Mouse (Mus musculus): ENCODE measurements around the gene Tigd2. TPM values are rescaled to one million over a fixed set of nuclear protein-coding genes. Genes with fewer than 3 reads are reported as not detected.
"Not testable (repeated sequence)": the region's sequence is repeated elsewhere in the genome, so short reads cannot be mapped to it uniquely, and the experiment has no call there.

Gene Tigd2
- total RNA-seq (2015; ENCODE audit: low replicate concordance): 1.5 and 3.8 TPM in 2 replicates
- total RNA-seq (2017; ENCODE audit: low replicate concordance): 4.9 and 5.6 TPM in 2 replicates

DNA sequence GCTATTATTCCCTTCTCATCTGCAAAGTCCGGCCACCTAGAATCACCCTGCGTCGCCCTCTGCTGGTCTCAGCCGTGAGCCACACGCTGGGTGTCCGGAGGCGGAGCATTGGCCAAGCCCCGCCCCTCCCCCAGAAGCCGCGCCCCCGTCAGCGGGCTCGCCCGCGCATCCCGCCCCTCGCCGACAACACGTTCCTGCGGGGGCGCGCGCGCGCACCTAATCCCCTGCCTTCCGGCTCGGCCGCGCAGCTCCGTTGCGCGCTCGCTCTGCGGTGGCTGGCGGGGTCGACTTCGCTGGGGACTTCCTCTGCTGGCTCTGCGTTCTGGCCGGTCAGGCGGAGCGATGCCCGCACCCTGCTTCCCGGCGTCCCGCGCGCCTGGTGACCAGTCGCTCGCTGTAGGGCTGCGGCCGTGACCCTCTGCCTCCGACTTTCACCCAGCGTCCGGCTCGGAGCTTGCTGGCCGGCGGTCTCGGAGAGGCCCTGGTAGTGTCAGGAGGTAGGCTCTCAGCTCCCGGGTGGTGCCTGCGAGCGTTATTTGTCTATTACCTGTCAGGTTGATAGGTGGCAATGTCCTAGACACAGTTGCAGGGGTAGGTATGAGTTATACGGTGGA lies at the start of gene Tigd2:
Gene Tigd2, plus strand, starts transcription at position 186 of the 614 bp plus-strand sequence.
- peak; percentile 98 for ATAC-seq (replicated peaks; ENCODE audit: low FRiP score, poor library complexity, severe bottlenecking)

DNA sequence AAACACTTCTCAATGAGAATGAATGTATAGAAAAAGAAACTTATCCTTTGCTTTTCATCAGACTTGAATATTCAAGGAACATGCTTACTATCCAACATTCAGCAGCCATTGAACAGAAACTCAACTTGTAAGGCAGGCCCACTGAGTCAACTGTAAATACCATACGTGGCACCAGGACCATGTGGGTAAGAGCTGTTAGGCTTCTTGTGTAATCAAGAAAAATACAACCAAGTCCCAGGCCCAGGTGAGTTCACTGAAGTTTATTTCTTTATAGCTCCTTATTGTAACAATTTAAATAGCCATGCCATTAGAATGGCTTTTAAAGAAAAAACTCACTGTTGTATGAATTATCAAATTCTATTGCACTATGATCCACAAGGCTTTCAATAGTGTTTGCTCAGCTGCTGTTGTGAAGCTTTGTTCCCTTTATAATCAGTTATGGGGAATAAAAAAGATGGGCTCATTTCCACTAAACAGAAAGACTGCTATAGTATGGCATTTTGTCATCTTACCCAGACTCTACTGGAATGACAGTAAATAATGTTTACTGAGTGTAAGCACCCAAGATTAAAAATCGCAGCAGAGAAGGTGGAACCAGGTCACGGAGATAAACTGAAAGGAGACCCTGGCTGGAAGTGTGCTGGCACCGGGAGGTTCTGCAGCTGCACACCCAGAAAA lies 46.7 kb upstream of the Tigd2 start:
- ATAC-seq (replicated peaks; ENCODE audit: low FRiP score, poor library complexity, severe bottlenecking): no peak

DNA sequence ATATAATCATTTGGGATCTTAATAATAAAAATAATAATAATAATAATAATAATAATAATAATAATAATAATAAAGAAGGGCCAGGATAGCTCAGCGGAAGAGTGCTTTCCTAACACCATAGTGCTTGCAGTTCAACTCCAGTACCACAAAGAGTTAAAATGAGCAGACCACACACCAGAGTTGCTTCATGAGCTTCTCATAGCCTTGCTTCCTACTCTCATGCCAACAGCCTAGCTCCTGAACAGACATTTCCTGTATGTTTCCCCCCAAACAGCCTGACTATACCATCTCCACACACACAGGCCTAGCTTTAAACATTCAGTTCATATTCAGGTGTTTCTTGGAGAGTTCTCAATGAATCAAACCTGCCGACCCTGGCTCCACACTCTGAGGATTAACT lies 45.8 kb upstream of the Tigd2 start:
- ATAC-seq (replicated peaks; ENCODE audit: low FRiP score, poor library complexity, severe bottlenecking): no peak

DNA sequence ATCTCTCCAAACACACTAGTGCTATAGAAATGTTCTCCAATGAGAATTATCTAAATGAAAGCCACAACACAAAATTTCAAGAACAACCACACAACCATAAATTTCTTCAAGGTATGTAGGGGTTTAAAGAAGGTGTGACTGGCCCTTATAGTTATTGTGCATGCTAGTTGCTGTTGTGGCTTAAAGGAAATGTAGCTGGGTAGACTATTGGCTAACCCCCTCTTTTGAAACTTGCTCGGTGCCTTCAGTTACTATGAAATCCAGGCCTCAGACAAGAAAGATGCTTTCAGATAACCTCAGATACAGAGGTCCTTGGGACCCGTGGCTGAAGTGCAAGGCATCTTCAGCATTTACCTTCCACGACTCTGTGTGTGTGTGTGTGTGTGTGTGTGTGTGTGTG lies 45.3 kb upstream of the Tigd2 start:
- ATAC-seq (replicated peaks; ENCODE audit: low FRiP score, poor library complexity, severe bottlenecking): no peak

DNA sequence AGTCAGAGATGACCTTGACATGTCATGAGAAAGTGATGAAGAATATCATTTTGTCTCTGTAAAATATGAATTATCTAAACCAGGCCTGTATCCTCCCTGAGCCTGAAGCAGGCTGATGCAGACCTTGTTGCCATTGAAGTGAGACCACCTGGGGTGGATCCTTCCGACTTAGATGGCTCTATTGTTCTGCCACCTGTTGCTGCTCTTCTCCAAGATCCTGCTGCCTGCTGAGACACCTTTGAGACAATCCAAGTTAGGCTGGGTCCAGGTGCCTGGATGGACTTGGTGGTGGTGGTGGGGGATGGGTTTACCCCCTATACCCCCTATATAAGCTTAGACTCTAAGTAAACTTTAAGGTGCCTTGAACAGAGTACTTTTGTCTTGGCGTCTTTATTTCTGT lies 39.7 kb upstream of the Tigd2 start:
- no peak for ATAC-seq (replicated peaks; ENCODE audit: low FRiP score, poor library complexity, severe bottlenecking)

DNA sequence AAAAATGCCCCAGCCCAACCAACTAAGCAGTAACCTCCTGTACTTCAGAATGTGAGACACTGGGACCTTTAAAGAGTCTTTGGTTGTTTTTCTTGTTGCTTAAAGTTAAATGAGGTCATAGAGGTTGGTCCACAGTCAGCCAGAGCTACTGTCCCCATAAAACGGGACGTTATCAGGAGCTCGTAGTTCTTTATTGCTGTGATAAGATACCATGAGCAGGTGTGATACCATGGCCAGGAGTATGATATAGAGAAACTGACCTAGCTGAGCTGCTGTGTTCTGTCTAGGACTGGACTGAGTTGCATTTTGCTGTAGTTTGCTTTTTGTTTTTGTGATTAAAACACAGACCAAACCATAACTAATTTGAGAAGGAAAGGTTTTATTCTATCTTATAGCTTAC lies 37.4 kb upstream of the Tigd2 start:
- no peak for ATAC-seq (replicated peaks; ENCODE audit: low FRiP score, poor library complexity, severe bottlenecking)

DNA sequence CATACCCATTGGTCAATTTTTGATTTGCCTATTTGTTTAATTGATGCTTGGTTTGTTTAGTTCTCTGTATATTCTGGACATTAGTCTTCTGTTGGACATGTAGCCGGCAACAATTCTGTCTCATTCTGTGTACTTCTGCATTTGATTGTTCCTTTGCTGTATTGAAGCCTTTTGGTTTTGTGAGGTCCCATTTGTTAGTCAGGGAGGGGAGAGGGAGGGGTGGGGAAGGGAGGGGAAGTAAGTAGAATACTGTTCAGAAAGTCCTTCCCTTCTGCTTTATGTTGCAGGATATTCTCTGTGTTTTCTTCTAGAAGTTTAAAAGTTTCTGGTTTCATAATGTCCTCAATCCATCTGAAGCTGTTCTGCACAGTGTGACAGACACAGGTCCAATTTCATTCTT lies 34.7 kb upstream of the Tigd2 start:
- no peak for ATAC-seq (replicated peaks; ENCODE audit: low FRiP score, poor library complexity, severe bottlenecking)

DNA sequence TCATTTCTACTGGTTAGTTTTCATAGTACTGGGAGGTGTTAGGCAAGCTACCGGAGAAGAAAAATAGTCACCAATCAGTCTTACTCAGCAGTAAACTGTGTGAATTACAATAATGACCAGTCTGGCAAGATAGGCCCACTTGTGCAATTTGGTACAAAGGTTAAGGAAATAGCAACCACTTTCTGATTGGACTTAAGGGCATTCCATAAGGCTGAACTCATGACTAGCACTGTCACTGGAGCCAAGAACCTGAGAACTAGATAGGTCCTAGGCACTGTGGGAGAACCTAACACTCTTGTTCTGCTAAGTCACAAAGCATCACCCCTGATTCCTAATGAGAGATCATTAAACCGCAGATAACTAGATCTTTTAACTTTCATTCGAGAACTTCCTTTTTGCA lies 30.6 kb upstream of the Tigd2 start:
- ATAC-seq (replicated peaks; ENCODE audit: low FRiP score, poor library complexity, severe bottlenecking): no peak

DNA sequence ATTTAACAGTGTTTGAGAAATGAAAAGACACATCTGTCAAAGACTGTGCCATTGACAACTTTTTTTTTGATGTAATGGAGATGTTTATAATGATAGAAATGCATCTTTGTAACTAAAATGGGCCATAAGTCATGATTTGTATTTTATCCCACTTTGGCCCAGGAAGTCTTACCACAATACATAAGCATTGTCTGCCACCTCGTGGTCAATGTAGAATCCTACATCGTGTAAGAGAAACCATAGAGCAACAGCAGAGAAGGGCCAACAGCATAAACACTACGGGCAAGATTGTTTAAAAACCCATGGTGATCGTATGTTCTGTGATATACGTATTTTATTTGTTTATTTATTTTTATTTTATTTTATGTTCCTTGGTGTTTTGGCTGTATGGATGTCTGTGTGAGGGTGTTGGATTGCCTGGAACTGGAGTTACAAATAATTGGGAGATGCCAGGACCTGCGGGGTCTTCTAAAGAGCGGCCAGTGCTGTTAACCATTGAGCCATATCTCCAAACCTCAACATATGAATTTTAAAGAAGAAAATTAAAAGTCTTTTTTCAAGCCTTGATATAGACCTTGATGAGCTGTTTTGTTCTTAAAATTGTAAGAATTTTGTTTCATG lies 28.2 kb upstream of the Tigd2 start:
- no peak for ATAC-seq (replicated peaks; ENCODE audit: low FRiP score, poor library complexity, severe bottlenecking)

DNA sequence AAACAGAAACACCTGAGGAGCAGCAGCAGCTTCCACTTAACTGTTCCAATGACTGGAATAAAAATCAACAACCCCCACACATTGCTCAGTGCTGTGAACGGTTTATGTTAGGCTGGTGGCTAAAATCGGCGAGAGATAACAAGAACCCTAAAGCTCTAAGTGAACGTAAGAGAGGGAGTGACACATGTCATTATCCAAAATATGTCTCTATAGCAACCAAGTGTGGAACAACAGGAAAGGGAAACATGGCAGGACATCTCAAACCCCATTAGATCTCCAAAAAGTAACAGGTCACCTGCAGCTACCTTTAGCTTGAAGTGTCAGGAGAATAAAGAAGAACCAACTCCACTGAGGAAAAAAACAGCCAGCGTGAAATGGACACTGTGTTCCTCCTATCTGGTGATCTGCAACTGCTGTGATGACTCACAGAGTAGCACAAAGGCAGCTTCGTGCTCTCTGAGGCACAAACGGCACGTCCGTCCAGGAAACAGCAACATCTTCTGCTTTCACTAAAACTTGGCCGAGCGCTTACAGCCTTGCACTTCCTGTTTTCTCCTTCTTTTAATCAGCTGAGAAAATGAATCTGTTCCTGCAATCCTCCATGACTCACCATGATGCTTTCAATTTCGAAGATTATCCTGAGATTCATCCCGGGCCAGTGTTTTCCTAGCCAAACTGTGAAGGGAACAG lies 23.5 kb upstream of the Tigd2 start:
- no peak for ATAC-seq (replicated peaks; ENCODE audit: low FRiP score, poor library complexity, severe bottlenecking)

DNA sequence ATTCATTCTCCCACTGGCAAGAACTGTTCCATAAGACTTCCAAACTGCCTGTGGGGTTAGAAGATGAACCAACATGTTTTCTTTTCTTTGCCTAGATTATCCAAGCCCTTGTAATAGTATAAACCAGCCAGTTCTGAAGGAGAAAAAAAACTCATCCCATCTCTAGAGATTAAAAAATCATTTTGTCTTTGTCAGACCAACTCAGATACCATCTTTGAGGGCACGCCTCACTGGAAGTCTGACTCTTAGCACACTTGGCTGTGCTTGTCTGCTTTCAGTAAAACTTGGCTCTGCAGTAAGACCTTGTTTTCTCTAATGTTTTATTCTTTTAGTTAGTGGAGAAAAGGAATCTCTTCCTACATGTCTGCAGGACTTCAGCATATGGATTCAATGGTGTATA lies 18.7 kb upstream of the Tigd2 start:
- no peak for ATAC-seq (replicated peaks; ENCODE audit: low FRiP score, poor library complexity, severe bottlenecking)

DNA sequence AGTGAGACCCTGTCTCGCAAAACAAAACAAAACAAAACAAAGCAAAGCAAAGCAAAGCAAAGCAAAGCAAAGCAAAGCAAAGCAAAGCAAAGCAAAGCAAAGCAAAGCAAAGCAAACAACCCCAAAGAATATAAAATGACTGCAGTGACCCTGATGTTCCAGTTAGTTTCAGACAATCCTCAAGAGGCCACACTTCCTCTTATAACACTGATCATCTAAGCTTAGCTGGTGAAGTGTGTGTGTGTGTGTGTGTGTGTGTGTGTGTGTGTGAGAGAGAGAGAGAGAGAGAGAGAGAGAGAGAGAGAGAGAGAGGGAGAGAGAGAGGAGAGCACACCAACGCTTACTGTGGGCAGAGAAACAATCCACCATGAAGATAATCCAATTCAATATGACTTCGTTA lies 14.2 kb upstream of the Tigd2 start:
- ATAC-seq (replicated peaks; ENCODE audit: low FRiP score, poor library complexity, severe bottlenecking): not testable (repeated sequence)

DNA sequence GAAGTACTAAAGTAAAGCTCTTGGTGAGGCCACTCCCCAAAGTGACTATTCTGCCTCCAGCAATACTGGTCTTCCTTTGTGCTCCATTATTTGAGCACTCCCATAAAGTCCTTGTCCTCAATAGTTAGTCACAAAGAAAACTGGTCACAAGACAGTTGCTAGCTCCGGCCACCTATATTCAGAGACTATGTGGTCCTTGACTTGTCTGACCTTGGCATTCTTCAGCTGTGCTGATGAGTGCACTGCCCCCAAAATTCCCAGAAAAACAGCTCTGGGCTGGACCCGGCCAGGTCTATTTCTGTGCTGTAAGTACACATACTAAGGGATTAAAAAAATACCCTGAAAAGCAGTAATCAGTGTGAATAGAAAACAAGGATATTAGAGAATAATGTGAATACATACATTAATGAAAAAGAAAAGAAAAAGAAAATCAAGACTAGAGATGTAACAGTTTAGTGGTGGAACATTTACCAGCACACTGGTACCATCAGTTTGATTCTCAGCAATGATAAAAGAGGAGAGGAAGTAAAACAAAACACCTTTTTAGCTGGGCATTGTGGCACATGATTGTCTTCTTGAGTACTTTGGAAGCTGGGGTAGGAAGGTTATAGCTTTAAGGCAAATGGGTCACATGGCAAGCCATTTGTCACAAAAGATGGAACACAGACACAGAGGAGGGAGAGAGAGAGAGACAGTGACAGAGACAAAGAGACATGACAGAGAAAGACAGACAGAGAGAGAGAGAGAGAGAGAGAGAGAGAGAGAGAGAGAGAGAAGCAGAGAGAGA lies 12.6 kb upstream of the Tigd2 start:
- no peak for ATAC-seq (replicated peaks; ENCODE audit: low FRiP score, poor library complexity, severe bottlenecking)

DNA sequence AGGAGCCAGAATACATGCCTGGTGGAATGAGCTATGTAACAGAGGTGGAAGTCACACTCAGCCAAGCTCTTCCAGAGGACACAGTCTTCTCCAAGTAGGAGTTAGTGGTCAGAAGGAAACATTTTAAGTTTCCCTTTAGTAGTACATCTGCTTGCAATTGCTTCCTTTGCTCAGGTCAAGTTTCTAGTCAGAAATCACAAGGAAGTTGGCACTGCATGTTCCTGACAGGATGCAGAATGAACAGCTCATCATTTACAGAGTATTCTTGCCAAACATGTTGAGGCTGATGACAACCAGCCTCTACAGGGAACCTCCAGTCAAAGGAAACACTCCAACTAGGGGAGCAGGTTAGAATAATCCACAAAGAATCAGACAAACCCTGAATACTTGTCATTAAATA lies 11.9 kb upstream of the Tigd2 start:
- no peak for ATAC-seq (replicated peaks; ENCODE audit: low FRiP score, poor library complexity, severe bottlenecking)

DNA sequence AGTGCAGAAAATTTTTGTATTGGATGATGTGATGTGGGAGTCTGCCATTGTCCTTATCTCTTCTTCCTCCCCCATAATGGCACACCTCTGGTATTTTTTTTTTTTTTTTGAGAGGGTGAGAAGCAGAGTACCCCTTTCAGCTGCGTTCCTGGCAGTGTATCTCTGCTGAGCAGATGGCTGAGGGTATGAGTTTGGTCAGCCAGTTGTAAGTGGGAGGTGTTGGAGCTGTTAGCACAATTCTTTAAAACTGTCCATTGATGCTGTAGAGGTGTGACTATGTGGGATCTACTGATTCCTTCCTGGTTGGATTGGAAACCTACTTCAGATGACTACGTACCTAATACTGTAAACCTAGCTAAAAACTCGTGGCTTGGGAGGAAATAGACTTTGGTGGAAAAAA lies 10.3 kb upstream of the Tigd2 start:
- ATAC-seq (replicated peaks; ENCODE audit: low FRiP score, poor library complexity, severe bottlenecking): no peak

DNA sequence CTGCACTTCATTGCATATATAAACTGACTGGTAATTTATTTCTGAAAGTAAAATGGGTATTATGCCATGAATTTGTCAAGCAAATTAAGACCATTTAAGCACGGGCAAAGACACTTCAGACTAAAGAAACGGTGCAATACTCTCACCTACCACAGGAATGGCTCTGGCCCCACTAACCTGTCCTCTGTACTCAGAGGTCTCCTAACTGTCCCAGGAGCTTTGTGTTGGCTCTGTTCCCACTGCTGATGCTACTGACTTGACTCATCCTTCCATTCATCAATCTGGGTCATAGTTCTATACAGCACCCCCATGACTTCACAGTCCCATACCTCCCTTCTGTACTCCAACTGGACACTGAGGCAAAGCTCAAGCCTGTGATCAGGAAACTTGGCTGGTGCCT lies 9.6 kb upstream of the Tigd2 start:
- no peak for ATAC-seq (replicated peaks; ENCODE audit: low FRiP score, poor library complexity, severe bottlenecking)

DNA sequence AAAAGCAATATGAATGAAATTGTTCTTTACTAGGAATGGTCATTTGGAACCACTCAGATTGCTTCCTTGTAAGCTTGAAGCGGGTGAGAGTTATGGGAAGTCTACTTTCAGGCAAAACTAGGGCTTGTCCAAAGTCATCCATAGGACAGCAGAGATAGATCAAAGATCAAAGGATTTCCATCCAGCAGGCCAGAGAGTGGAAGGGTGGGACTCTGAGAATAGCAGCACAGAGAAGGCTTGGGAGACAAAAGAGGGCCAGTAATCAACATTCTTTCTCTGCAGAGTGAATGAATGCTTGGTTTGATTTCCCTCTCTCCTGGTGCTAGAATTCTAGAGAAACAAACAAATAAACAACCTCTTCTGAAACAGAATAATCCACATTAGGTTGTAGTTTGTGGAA lies 1.1 kb upstream of the Tigd2 start:
- ATAC-seq (replicated peaks; ENCODE audit: low FRiP score, poor library complexity, severe bottlenecking): no peak

DNA sequence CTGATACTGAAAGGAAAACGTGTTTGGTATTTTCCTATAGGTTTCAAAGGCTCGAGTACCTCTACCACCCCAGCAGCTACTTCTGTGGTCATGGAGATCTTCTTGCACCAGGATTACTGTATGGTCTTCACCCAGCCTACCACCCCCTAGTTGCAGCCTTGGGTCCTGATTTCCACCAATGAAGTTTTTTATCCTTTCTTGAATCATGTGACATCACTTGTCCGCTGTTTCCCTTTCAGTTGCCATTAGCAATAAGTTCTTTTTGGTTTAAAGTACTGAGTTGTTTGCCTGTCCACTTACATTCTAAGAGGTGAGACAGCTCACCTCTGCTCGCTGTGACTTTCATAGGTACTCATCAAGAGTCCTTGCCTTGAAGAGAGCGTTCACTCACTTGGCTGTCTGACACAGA lies 633 bp downstream of the Tigd2 start:
- peak; percentile 51; the same call in 1 of the 2 replicates for ATAC-seq (replicated peaks; ENCODE audit: low FRiP score, poor library complexity, severe bottlenecking)

DNA sequence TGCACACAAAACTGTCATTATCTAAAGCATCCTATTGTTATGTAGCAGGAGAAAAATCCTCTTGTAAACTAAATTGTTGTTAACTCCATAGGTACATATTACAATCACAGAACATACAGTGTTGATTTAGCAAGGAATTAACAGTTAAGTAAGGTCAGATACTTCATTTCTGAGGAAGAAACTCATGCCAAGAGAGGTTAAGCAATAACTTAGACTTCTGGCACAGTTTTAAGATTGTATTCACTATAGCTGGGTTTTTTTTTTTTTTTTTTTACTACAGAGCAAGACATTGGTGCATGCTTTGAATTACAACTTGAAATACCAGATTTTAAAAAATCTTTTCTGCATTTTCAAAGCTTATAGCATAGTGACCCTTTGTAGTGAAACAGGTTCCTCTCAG lies 24.5 kb downstream of the Tigd2 start:
- no peak for ATAC-seq (replicated peaks; ENCODE audit: low FRiP score, poor library complexity, severe bottlenecking)

DNA sequence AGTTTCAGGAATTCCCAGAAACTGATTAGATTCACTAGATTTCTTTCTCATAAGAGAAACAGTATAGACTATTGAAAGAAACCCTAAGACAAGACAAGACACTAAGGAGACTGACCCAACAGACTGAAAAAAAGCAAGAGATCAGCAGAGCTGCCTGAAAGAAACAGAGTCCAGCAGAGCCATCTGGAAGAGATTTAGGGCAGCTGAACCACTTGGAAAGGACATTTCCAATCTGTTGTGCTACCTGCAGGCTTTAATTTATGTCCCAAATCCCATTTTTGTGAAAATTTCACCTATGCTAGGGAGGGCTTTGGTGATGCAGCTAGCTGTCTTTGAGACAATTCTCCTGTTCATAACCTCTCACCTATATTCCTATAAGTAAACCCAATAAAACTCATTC lies 25.0 kb downstream of the Tigd2 start:
- no peak for ATAC-seq (replicated peaks; ENCODE audit: low FRiP score, poor library complexity, severe bottlenecking)
